Mouse (Mus musculus) bone marrow, adult 2 months (tissue): ENCODE measurements around the gene Spock1.

ENCODE experiments used
- CTCF ChIP-seq: fragments of 200-500 bp; IDR thresholded peaks from 2 replicates; pipeline ENCODE4 v1.5.1; 2011; ENCODE audit warnings: low read length, control low read depth; ENCODE audit not compliant: control insufficient read depth, insufficient read depth
- POLR2A ChIP-seq: fragments of 200-500 bp; IDR thresholded peaks from 2 replicates; pipeline ENCODE4 v1.6.1; 2011; ENCODE audit warnings: low read depth, mild to moderate bottlenecking, control low read depth, low read length, borderline replicate concordance; ENCODE audit not compliant: control insufficient read depth

DNA sequence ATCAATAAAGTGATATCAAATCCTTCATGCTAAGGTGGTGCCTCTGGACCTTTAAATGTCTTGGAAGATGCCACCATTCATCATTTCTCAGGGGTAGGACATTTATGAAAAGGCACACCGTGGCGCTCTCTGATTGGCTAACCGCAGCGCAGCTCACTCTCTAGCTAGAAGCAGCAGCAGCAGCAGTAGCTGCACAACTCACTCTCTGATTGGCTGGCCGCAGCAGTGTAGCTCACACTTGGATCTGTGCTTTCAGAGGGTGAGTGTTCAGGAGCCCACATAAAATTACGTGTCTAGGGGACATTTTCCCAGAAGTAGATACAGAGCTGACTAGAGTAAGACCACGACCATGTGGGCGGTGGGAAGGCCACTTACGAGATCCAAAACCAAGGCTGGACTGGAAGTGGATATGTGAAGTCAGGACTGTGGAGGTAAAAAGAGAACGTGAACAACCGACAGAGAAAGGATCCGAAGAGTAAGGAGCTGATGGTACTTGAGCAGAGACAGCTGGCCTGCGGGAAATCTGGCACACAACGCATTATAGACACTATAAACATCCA lies 535.9 kb downstream of the Spock1 start:
- TF ChIP-seq POLR2A (no peak), CTCF (no peak)
